Mouse (Mus musculus): ENCODE measurements around the gene Abhd4.

Abhd4 gene

GRCm38 (mm10) chr14:54300136-54300535, 46.1 kb downstream of the Abhd4 start:
- no peak for DNase-seq

- no peak for DNase-seq
Measured at GRCm38 (mm10) chr14:54300676-54301075, 46.7 kb downstream of the Abhd4 start.

- DNase-seq, result no peak
Measured at GRCm38 (mm10) chr14:54311763-54312162, 57.8 kb downstream of the Abhd4 start.

Data from embryo, embryonic 11 days (tissue).